14 mouse cellular contexts compared by ENCODE assay signal in genomic region chr13:54023311-54023710, GRCm38 (mm10). TPM values are rescaled to one million over a fixed set of nuclear protein-coding genes. Genes with fewer than 3 reads are reported as not detected.
A peak's percentile ranks its signal among the peaks of the same experiment; 100 is the strongest.
DNase-seq lines count a peak whose midpoint lies in the region; ATAC-seq and TF ChIP-seq lines count a peak whose summit lies in the region.
"Had no signal": no experiment of that assay in that cellular context is flagged by ENCODE, and none has a peak within 500 bp of the region (broad histone marks: within the 10 kb centered on the region; RNA-seq: fewer than 3 reads in every experiment).

No protein-coding gene starts in this region.

- no peak overlapping the region for H3K4me2 ChIP-seq in embryonic facial prominence, embryonic 14.5 days (ENCODE audit: low read depth, low read length)
- H3K4me2 ChIP-seq: embryonic facial prominence, embryonic 12.5 days; liver, embryonic 12.5 days had no signal

- intact Hi-C loops in left cerebral cortex, postnatal 4 days (cut with DNase I): no loop called here
- intact Hi-C loops in gastrocnemius, adult 2 months (cut with DNase I): no loop called here

- no peak overlapping the region for H3K27ac ChIP-seq in embryonic facial prominence, embryonic 14.5 days (replicated peaks; ENCODE audit: low read depth, low read length)
- H3K27ac ChIP-seq in embryonic facial prominence, embryonic 10.5 days (replicated peaks): no peak overlapping the region
- H3K27ac ChIP-seq in gastrocnemius, adult 2 months: no peak overlapping the region
- H3K27ac ChIP-seq: embryonic facial prominence, embryonic 12.5 days; liver, embryonic 12.5 days; midbrain, embryonic 10.5 days had no signal

- H3K36me3 ChIP-seq in embryonic facial prominence, embryonic 14.5 days (ENCODE audit: control insufficient read depth, insufficient read depth, low read length): no peaks in the 10 kb centered on the region
- H3K36me3 ChIP-seq in embryonic facial prominence, embryonic 10.5 days (replicated peaks): no peaks in the 10 kb centered on the region
- H3K36me3 ChIP-seq: embryonic facial prominence, embryonic 12.5 days; liver, embryonic 12.5 days; midbrain, embryonic 10.5 days had no signal

- H3K9me3 ChIP-seq in embryonic facial prominence, embryonic 14.5 days (ENCODE audit: control insufficient read depth, low read length): no peaks in the 10 kb centered on the region
- H3K9me3 ChIP-seq in embryonic facial prominence, embryonic 10.5 days: no peaks in the 10 kb centered on the region
- H3K9me3 ChIP-seq: embryonic facial prominence, embryonic 12.5 days; liver, embryonic 12.5 days; midbrain, embryonic 10.5 days had no signal

- peak; percentile 11 for DNase-seq in embryonic facial prominence, embryonic 14.5 days (ENCODE audit: low spot score)
- DNase-seq in embryonic facial prominence, embryonic 10.5 days (ENCODE audit: low spot score): no peak
- peak; percentile 17 to 60 for DNase-seq in layer of hippocampus, adult 18-20 months (ENCODE audit: low spot score in 2 of 2)
- DNase-seq in layer of hippocampus, postnatal 25 days (ENCODE audit: extremely low spot score in 1 of 2, low spot score in 1 of 2): no peak
- peak; percentile 78 to 85 for DNase-seq in cerebellum, postnatal 10 days
- DNase-seq in left cerebral cortex, postnatal 4 days: peak; percentile 67
- no peak for DNase-seq in thymus, postnatal 0 days (ENCODE audit: low spot score)
- DNase-seq in gastrocnemius, adult 2 months: no peak
- DNase-seq: gastrocnemius, postnatal 14 days had no signal

- H3K9ac ChIP-seq in embryonic facial prominence, embryonic 14.5 days (ENCODE audit: low read depth, low read length): no peak overlapping the region
- H3K9ac ChIP-seq: embryonic facial prominence, embryonic 12.5 days; liver, embryonic 12.5 days had no signal

- ATAC-seq in embryonic facial prominence, embryonic 14.5 days (ENCODE audit: low read depth): no peak
- ATAC-seq: intestine, embryonic 16.5 days; liver, embryonic 12.5 days had no signal

- TF ChIP-seq CTCF in gastrocnemius, adult 2 months (IDR thresholded peaks at IDR 0.05): no peak

- no peaks in the 10 kb centered on the region for H3K27me3 ChIP-seq in embryonic facial prominence, embryonic 14.5 days (replicated peaks; ENCODE audit: control insufficient read depth, insufficient read depth, low read length)
- H3K27me3 ChIP-seq in embryonic facial prominence, embryonic 10.5 days (replicated peaks; ENCODE audit: low read depth, poor library complexity, severe bottlenecking): no peaks in the 10 kb centered on the region
- H3K27me3 ChIP-seq: embryonic facial prominence, embryonic 12.5 days; liver, embryonic 12.5 days had no signal

- H3K4me1 ChIP-seq in embryonic facial prominence, embryonic 14.5 days (ENCODE audit: control insufficient read depth, insufficient read depth, low read length): no peaks in the 10 kb centered on the region
- no peaks in the 10 kb centered on the region for H3K4me1 ChIP-seq in embryonic facial prominence, embryonic 10.5 days
- H3K4me1 ChIP-seq: embryonic facial prominence, embryonic 12.5 days; liver, embryonic 12.5 days; midbrain, embryonic 10.5 days had no signal

- WGBS in embryonic facial prominence, embryonic 14.5 days: 33% methylated on average over 5 of the region's 5 CpGs
- 56% methylated on average over 5 of the region's 5 CpGs for WGBS in embryonic facial prominence, embryonic 10.5 days

- no peak overlapping the region for H3K4me3 ChIP-seq in embryonic facial prominence, embryonic 14.5 days (ENCODE audit: low read depth, low read length)
- H3K4me3 ChIP-seq in embryonic facial prominence, embryonic 10.5 days: no peak overlapping the region
- H3K4me3 ChIP-seq in gastrocnemius, adult 2 months: no peak overlapping the region
- H3K4me3 ChIP-seq: embryonic facial prominence, embryonic 12.5 days; liver, embryonic 12.5 days; midbrain, embryonic 10.5 days had no signal

RNA-seq across cellular contexts. Expression of gene Drd1, which starts 32.2 kb away (rescaled TPM):
- 0.22 and 0.24 TPM in 2 replicates for polyA plus RNA-seq in embryonic facial prominence, embryonic 14.5 days (2014; fragmentation: Nextera tagmentation; extraction: Ambion mirVana)
- polyA plus RNA-seq in embryonic facial prominence, embryonic 10.5 days (2016; fragmentation: Nextera tagmentation; extraction: Ambion mirVana): 0.06 and 0.15 TPM in 2 replicates
- total RNA-seq in layer of hippocampus, adult 18-20 months (2021): 10 to 100 TPM in 1 of 2 experiments, 1 to 10 TPM in 1; 4.2 to 10.4 TPM
- total RNA-seq in layer of hippocampus, postnatal 25 days (2021): 1 to 10 TPM; 4.3 to 5.1 TPM
- total RNA-seq in left cerebral cortex, postnatal 4 days (2021): 10 to 100 TPM; 26.0 to 28.0 TPM
- polyA plus RNA-seq in thymus, postnatal 0 days (2015; fragmentation: Nextera tagmentation; extraction: Ambion mirVana): 0.08 and 0.10 TPM in 2 replicates
- under 1 TPM in 1 of 2 experiments, not detected in 1; 0.11 TPM for total RNA-seq in gastrocnemius, adult 2 months (2021)
- polyA plus RNA-seq: large intestine, adult 2 months; liver, embryonic 12.5 days had no signal

RNA-seq across cellular contexts. Expression of gene Sfxn1, which starts 48.4 kb away (rescaled TPM):
- polyA plus RNA-seq in embryonic facial prominence, embryonic 14.5 days (2014; fragmentation: Nextera tagmentation; extraction: Ambion mirVana): 51.4 and 56.8 TPM in 2 replicates
- polyA plus RNA-seq in embryonic facial prominence, embryonic 10.5 days (2016; fragmentation: Nextera tagmentation; extraction: Ambion mirVana): 86.2 and 87.5 TPM in 2 replicates
- total RNA-seq in layer of hippocampus, adult 18-20 months (2021): 10 to 100 TPM; 45.1 to 47.3 TPM
- 10 to 100 TPM; 42.6 to 45.1 TPM for total RNA-seq in layer of hippocampus, postnatal 25 days (2021)
- 10 to 100 TPM; 86.5 to 94.5 TPM for total RNA-seq in left cerebral cortex, postnatal 4 days (2021)
- 65.8 and 66.8 TPM in 2 replicates for polyA plus RNA-seq in thymus, postnatal 0 days (2015; fragmentation: Nextera tagmentation; extraction: Ambion mirVana)
- 1 to 10 TPM; 1.6 to 2.6 TPM for total RNA-seq in gastrocnemius, adult 2 months (2021)

Comparison
In these comparisons a context has a peak if more than half of its experiments do, and no peak if none do; other contexts are left out.
1. DNase-seq: peak in embryonic facial prominence, embryonic 14.5 days (single experiment), layer of hippocampus, adult 18-20 months (2 of 2), cerebellum, postnatal 10 days (2 of 2) and left cerebral cortex, postnatal 4 days (single experiment); none in embryonic facial prominence, embryonic 10.5 days (single experiment), layer of hippocampus, postnatal 25 days (0 of 2), thymus, postnatal 0 days (single experiment) and gastrocnemius, adult 2 months (single experiment).
2. RNA of gene Drd1, which starts 32.2 kb away (total RNA-seq): 26.0 to 28.0 TPM in left cerebral cortex, postnatal 4 days, 4.2 to 10.4 TPM in layer of hippocampus, adult 18-20 months and 4.3 to 5.1 TPM in layer of hippocampus, postnatal 25 days; 0.11 TPM in gastrocnemius, adult 2 months; every median in the first group is over 4 times any median in the second.
3. RNA of gene Sfxn1, which starts 48.4 kb away (total RNA-seq): 86.5 to 94.5 TPM in left cerebral cortex, postnatal 4 days, 45.1 to 47.3 TPM in layer of hippocampus, adult 18-20 months and 42.6 to 45.1 TPM in layer of hippocampus, postnatal 25 days; 1.6 to 2.6 TPM in gastrocnemius, adult 2 months; every median in the first group is over 10 times any median in the second.